Mouse (Mus musculus): ENCODE data around the gene Myo3a. TPM values are rescaled to one million over a fixed set of nuclear protein-coding genes. Genes with fewer than 3 reads are reported as not detected.
A peak's percentile ranks its signal among the peaks of the same experiment; 100 is the strongest.

Gene Myo3a
- polyA plus RNA-seq (2015; fragmentation: Nextera tagmentation; extraction: Ambion mirVana) = 0.08 TPM in 1 of 2 replicates, not detected in the other

- Histone ChIP-seq H3K36me3 (ENCODE audit: control insufficient read depth, insufficient read depth) (no peaks in the 10 kb centered on the region), H3K27me3 (replicated peaks; ENCODE audit: control insufficient read depth, insufficient read depth, low read length) (no peaks in the 10 kb centered on the region), H3K9me3 (ENCODE audit: control insufficient read depth) (no peaks in the 10 kb centered on the region), H3K9ac (ENCODE audit: low read depth, low read length) (no peak within 1 kb of the TSS), H3K4me2 (replicated peaks; ENCODE audit: low read depth) (peak within 1 kb of the TSS; percentile 61), H3K4me1 (replicated peaks; ENCODE audit: control insufficient read depth, insufficient read depth, low read length) (no peaks in the 10 kb centered on the region), H3K27ac (ENCODE audit: low read depth, low read length) (no peak within 1 kb of the TSS), H3K4me3 (ENCODE audit: low read depth, low read length) (peak within 1 kb of the TSS; percentile 30)
- WGBS = under 1% methylated on average over 21 of the region's 21 CpGs
- ATAC-seq = peak; percentile 51; the same call in 1 of the 2 replicates
- TF ChIP-seq CTCF (IDR thresholded peaks at IDR 0.05; ENCODE audit: low read depth) = no peak
Observed at GRCm38 (mm10) chr2:22227308-22227707, at the start of gene Myo3a. Myo3a (plus strand) TSS chr2:22227503.

DNA sequence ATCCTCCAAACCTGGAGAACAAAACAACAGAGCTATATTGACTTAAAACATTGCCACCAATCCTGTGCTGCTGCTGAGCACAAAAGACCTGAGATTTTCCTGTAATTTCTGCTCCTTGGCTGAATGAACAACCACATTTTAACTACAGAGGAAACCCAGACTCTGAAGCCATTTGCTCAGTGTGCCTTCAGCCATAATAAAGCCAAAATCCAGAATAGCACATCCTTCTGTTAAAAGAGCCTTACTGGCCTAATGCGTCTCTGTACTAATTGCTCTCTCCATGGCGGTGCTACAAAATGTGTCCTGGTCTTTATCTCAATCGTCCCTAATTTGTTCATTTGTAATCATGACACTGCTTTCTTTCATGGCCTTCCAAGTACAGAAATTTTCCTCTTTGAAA, 23.2 kb downstream of the Myo3a start:
- ATAC-seq = no peak
- H3K4me3 ChIP-seq (ENCODE audit: low read depth, low read length) = no peak overlapping the region
- 66% methylated on average over 3 of the region's 3 CpGs for WGBS

GRCm38 (mm10) chr2:22251045-22251444, 23.7 kb downstream of the Myo3a start:
- Histone ChIP-seq H3K27ac (ENCODE audit: low read depth, low read length) (no peak overlapping the region), H3K4me1 (replicated peaks; ENCODE audit: control insufficient read depth, insufficient read depth, low read length) (no peaks in the 10 kb centered on the region), H3K4me3 (ENCODE audit: low read depth, low read length) (no peak overlapping the region), H3K36me3 (ENCODE audit: control insufficient read depth, insufficient read depth) (no peaks in the 10 kb centered on the region), H3K9me3 (ENCODE audit: control insufficient read depth) (no peaks in the 10 kb centered on the region), H3K4me2 (replicated peaks; ENCODE audit: low read depth) (no peak overlapping the region), H3K27me3 (replicated peaks; ENCODE audit: control insufficient read depth, insufficient read depth, low read length) (no peaks in the 10 kb centered on the region), H3K9ac (ENCODE audit: low read depth, low read length) (no peak overlapping the region)
- no peak for TF ChIP-seq CTCF (IDR thresholded peaks at IDR 0.05; ENCODE audit: low read depth)
- 59% methylated on average over 2 of the region's 2 CpGs for whole genome bisulfite sequencing
- ATAC-seq = no peak

More for the DNA sequence above, 23.2 kb downstream of the Myo3a start:
- Histone ChIP-seq H3K4me1 (replicated peaks; ENCODE audit: control insufficient read depth, insufficient read depth, low read length) (no peaks in the 10 kb centered on the region), H3K27ac (ENCODE audit: low read depth, low read length) (no peak overlapping the region), H3K9ac (ENCODE audit: low read depth, low read length) (no peak overlapping the region), H3K27me3 (replicated peaks; ENCODE audit: control insufficient read depth, insufficient read depth, low read length) (no peaks in the 10 kb centered on the region), H3K9me3 (ENCODE audit: control insufficient read depth) (no peaks in the 10 kb centered on the region), H3K4me2 (replicated peaks; ENCODE audit: low read depth) (no peak overlapping the region), H3K36me3 (ENCODE audit: control insufficient read depth, insufficient read depth) (no peaks in the 10 kb centered on the region)
- TF ChIP-seq CTCF (IDR thresholded peaks at IDR 0.05; ENCODE audit: low read depth) = no peak

GRCm38 (mm10) chr2:22255600-22255999, 28.3 kb downstream of the Myo3a start:
- Histone ChIP-seq H3K9me3 (ENCODE audit: control insufficient read depth) (no peaks in the 10 kb centered on the region), H3K36me3 (ENCODE audit: control insufficient read depth, insufficient read depth) (no peaks in the 10 kb centered on the region), H3K27me3 (replicated peaks; ENCODE audit: control insufficient read depth, insufficient read depth, low read length) (no peaks in the 10 kb centered on the region), H3K4me2 (replicated peaks; ENCODE audit: low read depth) (no peak overlapping the region), H3K4me1 (replicated peaks; ENCODE audit: control insufficient read depth, insufficient read depth, low read length) (no peaks in the 10 kb centered on the region), H3K27ac (ENCODE audit: low read depth, low read length) (no peak overlapping the region), H3K4me3 (ENCODE audit: low read depth, low read length) (no peak overlapping the region), H3K9ac (ENCODE audit: low read depth, low read length) (no peak overlapping the region)
- no peak for TF ChIP-seq CTCF (IDR thresholded peaks at IDR 0.05; ENCODE audit: low read depth)
- ATAC-seq = no peak

GRCm38 (mm10) chr2:22271555-22271954, 44.3 kb downstream of the Myo3a start:
- no peak overlapping the region for H3K4me3 ChIP-seq (ENCODE audit: low read depth, low read length)
- no peaks in the 10 kb centered on the region for H3K36me3 ChIP-seq (ENCODE audit: control insufficient read depth, insufficient read depth)
- no peaks in the 10 kb centered on the region for H3K27me3 ChIP-seq (replicated peaks; ENCODE audit: control insufficient read depth, insufficient read depth, low read length)
- 75% methylated on average over 2 of the region's 2 CpGs for WGBS
- no peak for ATAC-seq
- H3K4me2 ChIP-seq (replicated peaks; ENCODE audit: low read depth) = no peak overlapping the region
- no peak overlapping the region for H3K9ac ChIP-seq (ENCODE audit: low read depth, low read length)
- no peak overlapping the region for H3K27ac ChIP-seq (ENCODE audit: low read depth, low read length)
- H3K4me1 ChIP-seq (replicated peaks; ENCODE audit: control insufficient read depth, insufficient read depth, low read length) = no peaks in the 10 kb centered on the region
- H3K9me3 ChIP-seq (ENCODE audit: control insufficient read depth) = no peaks in the 10 kb centered on the region
- no peak for TF ChIP-seq CTCF (IDR thresholded peaks at IDR 0.05; ENCODE audit: low read depth)

DNA sequence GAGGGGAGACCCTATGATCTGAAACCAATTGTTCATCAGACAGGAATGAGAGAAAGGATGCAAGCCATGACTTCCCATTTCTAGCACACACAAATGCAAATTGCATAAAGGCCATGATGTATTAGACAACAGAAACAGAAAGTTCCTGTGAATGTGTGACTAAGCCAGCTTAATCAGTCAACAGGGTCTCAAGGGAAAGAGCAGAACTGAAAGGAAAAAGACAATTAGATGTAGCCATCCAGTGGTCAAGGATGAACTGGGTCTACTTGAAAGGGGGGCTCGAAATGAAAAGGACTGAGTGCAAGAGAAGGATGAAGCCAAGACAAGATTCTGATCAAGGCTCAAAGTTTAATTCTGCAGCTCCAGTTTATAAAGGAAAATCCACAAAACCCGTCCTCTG, 58.1 kb downstream of the Myo3a start:
- no peak for ATAC-seq
- Histone ChIP-seq H3K4me1 (replicated peaks; ENCODE audit: control insufficient read depth, insufficient read depth, low read length) (no peaks in the 10 kb centered on the region), H3K36me3 (ENCODE audit: control insufficient read depth, insufficient read depth) (no peaks in the 10 kb centered on the region), H3K4me2 (replicated peaks; ENCODE audit: low read depth) (no peak overlapping the region), H3K9ac (ENCODE audit: low read depth, low read length) (no peak overlapping the region), H3K4me3 (ENCODE audit: low read depth, low read length) (no peak overlapping the region), H3K9me3 (ENCODE audit: control insufficient read depth) (no peaks in the 10 kb centered on the region), H3K27me3 (replicated peaks; ENCODE audit: control insufficient read depth, insufficient read depth, low read length) (no peaks in the 10 kb centered on the region), H3K27ac (ENCODE audit: low read depth, low read length) (no peak overlapping the region)
- no peak for TF ChIP-seq CTCF (IDR thresholded peaks at IDR 0.05; ENCODE audit: low read depth)
- 55% methylated on average over 2 of the region's 2 CpGs for WGBS

GRCm38 (mm10) chr2:22285777-22286176, 58.5 kb downstream of the Myo3a start:
- 9% methylated on average over 1 of the region's 1 CpGs for WGBS

More at GRCm38 (mm10) chr2:22285777-22286176, 58.5 kb downstream of the Myo3a start:
- Histone ChIP-seq H3K4me3 (ENCODE audit: low read depth, low read length) (no peak overlapping the region), H3K9ac (ENCODE audit: low read depth, low read length) (no peak overlapping the region), H3K4me1 (replicated peaks; ENCODE audit: control insufficient read depth, insufficient read depth, low read length) (no peaks in the 10 kb centered on the region), H3K27ac (ENCODE audit: low read depth, low read length) (no peak overlapping the region), H3K9me3 (ENCODE audit: control insufficient read depth) (no peaks in the 10 kb centered on the region), H3K4me2 (replicated peaks; ENCODE audit: low read depth) (no peak overlapping the region), H3K36me3 (ENCODE audit: control insufficient read depth, insufficient read depth) (no peaks in the 10 kb centered on the region), H3K27me3 (replicated peaks; ENCODE audit: control insufficient read depth, insufficient read depth, low read length) (no peaks in the 10 kb centered on the region)
- ATAC-seq = no peak
- TF ChIP-seq CTCF (IDR thresholded peaks at IDR 0.05; ENCODE audit: low read depth) = no peak
